Mouse (Mus musculus): ENCODE results near the gene Atp7b.

DNA sequence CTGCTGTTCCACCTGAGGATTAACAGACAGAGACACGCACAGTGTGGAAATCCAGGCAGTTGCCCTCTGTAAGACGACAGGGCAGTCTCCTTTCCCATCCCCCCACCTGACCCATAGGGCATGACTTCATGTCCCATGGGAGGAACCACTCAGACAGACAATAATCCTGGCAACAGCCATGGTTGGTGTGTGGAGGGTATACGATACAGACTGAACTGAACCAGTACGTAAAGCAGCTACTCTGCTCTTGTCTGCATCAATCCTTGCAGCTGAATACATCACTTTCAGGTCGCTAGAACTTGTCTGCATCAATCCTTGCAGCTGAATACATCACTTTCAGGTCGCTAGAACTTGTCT lies 20.0 kb downstream of the Atp7b start:
- TF ChIP-seq CTCF (IDR thresholded peaks at IDR 0.05; ENCODE audit: control insufficient read depth, insufficient read depth, insufficient read length) (no peak), USF1 (IDR thresholded peaks at IDR 0.05; ENCODE audit: low read depth) (no peak), CEBPB (IDR thresholded peaks at IDR 0.05; ENCODE audit: low read depth) (no peak), MYOD1 (IDR thresholded peaks at IDR 0.05; ENCODE audit: control insufficient read depth, insufficient read length, low read depth) (no peak), MAX (IDR thresholded peaks at IDR 0.05) (no peak)

Measured in C2C12 (cell line).